Mouse (Mus musculus) limb, embryonic 14.5 days (tissue): ENCODE measurements around the gene Tmem132b. TPM values are rescaled to one million over a fixed set of nuclear protein-coding genes. Genes with fewer than 3 reads are reported as not detected.

Source experiments
- ATAC-seq: fragments of 200-750 bp; cut with Nextera tagmentation; 2 replicates; pipeline ENCODE4 v1.8.0; 2017; ENCODE audit warnings: low read depth, moderate number of reproducible peaks, moderate TSS enrichment; ENCODE audit not compliant: low FRiP score
- DNase-seq: peaks from one replicate; pipeline ENCODE4 v3.0.0-alpha.2; 2015; ENCODE audit warnings: low spot score
- H3K27ac ChIP-seq: fragments of 300-500 bp; sonication (generic); replicated peaks from 2 replicates; pipeline ENCODE4 v1.5.1; 2014; ENCODE audit warnings: low read depth, mild to moderate bottlenecking, low read length, moderate library complexity, mixed read lengths
- H3K27me3 ChIP-seq: fragments of 300-500 bp; sonication (generic); 2 replicates; pipeline ENCODE4 v1.6.1; 2014; ENCODE audit warnings: low read length, mixed read lengths; ENCODE audit not compliant: control insufficient read depth, insufficient read depth
- H3K36me3 ChIP-seq: fragments of 300-500 bp; sonication (generic); 2 replicates; pipeline ENCODE4 v1.6.1; 2014; ENCODE audit warnings: mild to moderate bottlenecking, low read length, moderate library complexity, mixed read lengths; ENCODE audit not compliant: control insufficient read depth, insufficient read depth
- H3K4me1 ChIP-seq: fragments of 300-500 bp; sonication (generic); 2 replicates; pipeline ENCODE4 v1.6.1; 2014; ENCODE audit warnings: antibody characterized with exemption, low read length, mixed read lengths; ENCODE audit not compliant: control insufficient read depth, insufficient read depth
- H3K4me2 ChIP-seq: fragments of 300-500 bp; sonication (generic); replicated peaks from 2 replicates; pipeline ENCODE4 v1.6.1; 2014; ENCODE audit warnings: low read depth, mild to moderate bottlenecking, low read length, moderate library complexity; ENCODE audit not compliant: severe bottlenecking
- H3K4me3 ChIP-seq: fragments of 300-500 bp; sonication (generic); replicated peaks from 2 replicates; pipeline ENCODE4 v1.5.1; 2014; ENCODE audit warnings: low read length
- H3K9ac ChIP-seq: fragments of 300-500 bp; sonication (generic); 2 replicates; pipeline ENCODE4 v1.6.1; 2014; ENCODE audit warnings: mild to moderate bottlenecking, low read depth, low read length, moderate library complexity; ENCODE audit not compliant: severe bottlenecking
- H3K9me3 ChIP-seq: fragments of 300-500 bp; sonication (generic); 2 replicates; pipeline ENCODE4 v1.6.1; 2016; ENCODE audit warnings: low read length; ENCODE audit not compliant: control insufficient read depth
- POLR2A ChIP-seq: fragments of 200-500 bp; IDR thresholded peaks from 2 replicates; pipeline ENCODE4 v1.8.0; 2012; ENCODE audit warnings: inconsistent platforms, mild to moderate bottlenecking, moderate library complexity, borderline replicate concordance; ENCODE audit not compliant: insufficient read depth, insufficient read length; ENCODE audit errors: extremely low read depth
- WGBS: fragments of 180-500 bp; shearing (Covaris S2); extraction: QIAGEN DNeasy Blood & Tissue Kit; methylation state at CpG from one replicate; pipeline ENCODE4 v1.1.7; 2014; 5-methylcytosine and 5-hydroxymethylcytosine counted together
- polyA plus RNA-seq, 2 experiments: library from polyadenylated mRNA; depleted of rRNA in 1 of 2; stranded (reverse) in 1 of 2; unstranded in 1 of 2; fragments of >200 nt; fragmentation: Nextera tagmentation in 1 of 2; extraction: Ambion mirVana in 1 of 2; gene quantifications; 2 replicates each; pipeline versions ENCODE4 v1.2.1 to v1.2.3; 2012 to 2014

Gene Tmem132b
- polyA plus RNA-seq, 2 experiments: 0.28 to 0.36 TPM

- ATAC-seq (no peak), DNase-seq (no peak)
- 85% methylated on average over 6 of the region's 6 CpGs for WGBS
- Histone ChIP-seq H3K27me3 (no peaks in the 10 kb centered on the region), H3K9ac (no peak overlapping the region), H3K4me1 (no peaks in the 10 kb centered on the region), H3K9me3 (no peaks in the 10 kb centered on the region), H3K36me3 (peaks cover 28% of the 10 kb centered on the region), H3K27ac (no peak overlapping the region), H3K4me3 (no peak overlapping the region), H3K4me2 (no peak overlapping the region)
- no peak for TF ChIP-seq POLR2A
Measured at GRCm38 (mm10) chr5:125503628-125504027, 27.9 kb upstream of the Tmem132b start.

GRCm38 (mm10) chr5:125504692-125505091 is 26.9 kb upstream of the Tmem132b start:
- H3K4me3 ChIP-seq: no peak overlapping the region
- DNase-seq (no peak), ATAC-seq (no peak)
- 73% methylated on average over 11 of the region's 11 CpGs for WGBS
- peaks cover 38% of the 10 kb centered on the region for H3K36me3 ChIP-seq
- H3K9me3 ChIP-seq: no peaks in the 10 kb centered on the region
- no peaks in the 10 kb centered on the region for H3K4me1 ChIP-seq
- H3K4me2 ChIP-seq: no peak overlapping the region
- H3K27ac ChIP-seq: no peak overlapping the region
- no peaks in the 10 kb centered on the region for H3K27me3 ChIP-seq
- TF ChIP-seq POLR2A: no peak
- H3K9ac ChIP-seq: no peak overlapping the region

- peaks cover 49% of the 10 kb centered on the region for H3K36me3 ChIP-seq
- no peak for TF ChIP-seq POLR2A
Measured at GRCm38 (mm10) chr5:125505968-125506367, 25.6 kb upstream of the Tmem132b start.

GRCm38 (mm10) chr5:125507582-125507981 is 24.0 kb upstream of the Tmem132b start:
- H3K4me1 ChIP-seq: no peaks in the 10 kb centered on the region
- H3K36me3 ChIP-seq: peaks cover 59% of the 10 kb centered on the region
- ATAC-seq (no peak), DNase-seq (no peak)
- no peak overlapping the region for H3K9ac ChIP-seq
- H3K9me3 ChIP-seq: no peaks in the 10 kb centered on the region
- H3K27me3 ChIP-seq: no peaks in the 10 kb centered on the region
- H3K27ac ChIP-seq: no peak overlapping the region
- no peak for TF ChIP-seq POLR2A
- H3K4me3 ChIP-seq: no peak overlapping the region
- 94% methylated on average over 9 of the region's 9 CpGs for WGBS
- no peak overlapping the region for H3K4me2 ChIP-seq

More at GRCm38 (mm10) chr5:125505968-125506367, 25.6 kb upstream of the Tmem132b start:
- ATAC-seq (no peak), DNase-seq (no peak)
- Histone ChIP-seq H3K27me3 (no peaks in the 10 kb centered on the region), H3K9ac (no peak overlapping the region), H3K4me3 (no peak overlapping the region), H3K4me2 (no peak overlapping the region), H3K27ac (no peak overlapping the region), H3K9me3 (no peaks in the 10 kb centered on the region), H3K4me1 (no peaks in the 10 kb centered on the region)
- WGBS: 88% methylated on average over 15 of the region's 15 CpGs

GRCm38 (mm10) chr5:125508006-125508405 is 23.6 kb upstream of the Tmem132b start:
- H3K9me3 ChIP-seq: no peaks in the 10 kb centered on the region
- H3K9ac ChIP-seq: no peak overlapping the region
- WGBS: 95% methylated on average over 10 of the region's 10 CpGs
- H3K4me3 ChIP-seq: no peak overlapping the region
- no peaks in the 10 kb centered on the region for H3K27me3 ChIP-seq
- H3K27ac ChIP-seq: no peak overlapping the region
- H3K36me3 ChIP-seq: peaks cover 63% of the 10 kb centered on the region
- DNase-seq (no peak), ATAC-seq (no peak)
- H3K4me1 ChIP-seq: no peaks in the 10 kb centered on the region
- H3K4me2 ChIP-seq: no peak overlapping the region
- no peak for TF ChIP-seq POLR2A

GRCm38 (mm10) chr5:125509541-125509940 is 22.0 kb upstream of the Tmem132b start:
- no peak overlapping the region for H3K4me3 ChIP-seq
- no peak overlapping the region for H3K27ac ChIP-seq
- no peak overlapping the region for H3K4me2 ChIP-seq
- no peaks in the 10 kb centered on the region for H3K9me3 ChIP-seq
- H3K4me1 ChIP-seq: no peaks in the 10 kb centered on the region
- TF ChIP-seq POLR2A: no peak
- no peaks in the 10 kb centered on the region for H3K27me3 ChIP-seq
- peaks cover 63% of the 10 kb centered on the region for H3K36me3 ChIP-seq
- no peak overlapping the region for H3K9ac ChIP-seq
- DNase-seq (peak; percentile 22), ATAC-seq (no peak)
- 51% methylated on average over 5 of the region's 5 CpGs for WGBS
